Mouse (Mus musculus) bone marrow, adult 2 months (tissue): Measurements from ENCODE around the gene Ccdc8.

Source experiments
- CTCF ChIP-seq: fragments of 200-500 bp; IDR thresholded peaks from 2 replicates; pipeline ENCODE4 v1.5.1; 2011; ENCODE audit warnings: low read length, control low read depth; ENCODE audit not compliant: control insufficient read depth, insufficient read depth
- POLR2A ChIP-seq: fragments of 200-500 bp; IDR thresholded peaks from 2 replicates; pipeline ENCODE4 v1.6.1; 2011; ENCODE audit warnings: low read depth, mild to moderate bottlenecking, control low read depth, low read length, borderline replicate concordance; ENCODE audit not compliant: control insufficient read depth

GRCm38 (mm10) chr7:17007300-17007699, 14.8 kb downstream of the Ccdc8 start:
- TF ChIP-seq CTCF (peak; percentile 83), POLR2A (no peak)
